ENCODE assay signal across 9 mouse cellular contexts in the genomic region with DNA sequence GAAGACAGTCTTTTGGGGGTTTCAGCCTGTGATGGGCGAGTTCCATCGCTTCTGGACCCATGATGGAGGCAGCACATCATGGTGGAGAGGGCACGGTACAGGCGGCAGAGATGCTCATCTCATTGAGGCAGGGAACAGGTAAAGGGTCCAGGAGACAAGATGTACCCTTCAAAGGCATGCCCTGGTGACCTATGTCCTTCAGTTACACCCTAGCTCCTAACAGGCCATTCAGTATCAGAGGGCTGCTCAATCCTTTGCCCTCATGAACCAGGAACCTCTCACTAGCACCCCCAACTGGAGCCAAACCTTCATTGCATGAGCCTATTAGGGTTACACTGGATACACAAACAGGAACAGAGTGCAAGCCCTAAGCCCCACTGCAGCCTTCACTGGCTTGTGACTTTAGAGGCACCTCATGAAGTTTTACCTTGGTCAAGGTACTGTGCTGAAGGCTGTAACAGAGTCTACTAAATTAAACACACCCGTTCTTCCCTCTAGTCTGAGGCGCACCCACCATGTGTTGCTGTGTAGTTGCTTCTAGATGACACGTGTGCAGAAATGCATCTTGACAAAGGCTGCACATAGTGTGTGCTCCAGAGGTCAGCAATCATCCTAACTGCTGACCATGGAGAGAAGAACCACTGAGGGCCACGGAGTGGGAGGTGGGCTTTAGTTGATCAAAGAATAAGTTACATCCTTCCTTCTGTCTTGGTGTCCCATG. TPM values are rescaled to one million over a fixed set of nuclear protein-coding genes. Genes with fewer than 3 reads are reported as not detected.
A peak's percentile ranks its signal among the peaks of the same experiment; 100 is the strongest.
DNase-seq lines count a peak whose midpoint lies in the region; ATAC-seq and TF ChIP-seq lines count a peak whose summit lies in the region.
"Had no signal": no experiment of that assay in that cellular context is flagged by ENCODE, and none has a peak within 500 bp of the region (broad histone marks: within the 10 kb centered on the region; RNA-seq: fewer than 3 reads in every experiment).

No protein-coding gene starts in this region.

- peak; percentile 46 for TF ChIP-seq CTCF in E14TG2a.4 (conservative IDR thresholded peaks at IDR 0.05; ENCODE audit: low read length)

- DNase-seq in forebrain, embryonic 11.5 days (ENCODE audit: low spot score) = no peak
- no peak for DNase-seq in forebrain, embryonic 10.5 days (ENCODE audit: extremely low spot score, low spot score)
- no peak for DNase-seq in left cerebral cortex, postnatal 36 days (ENCODE audit: low spot score in 2 of 2)
- no peak for DNase-seq in left cerebral cortex, adult 9 months (ENCODE audit: low spot score in 2 of 2)
- DNase-seq in urinary bladder, postnatal 14 days (ENCODE audit: low spot score) = no peak

- no peaks in the 10 kb centered on the region for H3K27me3 ChIP-seq in forebrain, embryonic 11.5 days (ENCODE audit: control insufficient read depth, insufficient read depth, low read length)
- H3K27me3 ChIP-seq in forebrain, embryonic 10.5 days (ENCODE audit: poor library complexity, severe bottlenecking) = no peaks in the 10 kb centered on the region
- no peaks in the 10 kb centered on the region for H3K27me3 ChIP-seq in E14TG2a.4 (ENCODE audit: insufficient read depth, low read length)
- H3K27me3 ChIP-seq in forebrain, embryonic 13.5 days = no peaks in the 10 kb centered on the region
- H3K27me3 ChIP-seq in liver, embryonic 16.5 days (ENCODE audit: control insufficient read depth, insufficient read depth, low read depth, low read length) = no peaks in the 10 kb centered on the region; the same call in 1 of the 2 replicates
- H3K27me3 ChIP-seq: limb, embryonic 12.5 days had no signal

- H3K4me1 ChIP-seq in forebrain, embryonic 11.5 days (replicated peaks; ENCODE audit: control insufficient read depth, insufficient read depth, low read length) = no peaks in the 10 kb centered on the region
- H3K4me1 ChIP-seq in forebrain, embryonic 10.5 days = peaks cover 7% of the 10 kb centered on the region; the same call in 1 of the 2 replicates
- H3K4me1 ChIP-seq in E14TG2a.4 (replicated peaks; ENCODE audit: low read depth, low read length) = peaks cover 12% of the 10 kb centered on the region
- no peaks in the 10 kb centered on the region for H3K4me1 ChIP-seq in forebrain, embryonic 13.5 days
- peaks cover 7% of the 10 kb centered on the region for H3K4me1 ChIP-seq in liver, embryonic 16.5 days (ENCODE audit: control insufficient read depth, low read depth, low read length)
- H3K4me1 ChIP-seq: limb, embryonic 12.5 days had no signal

- no peak overlapping the region for H3K4me3 ChIP-seq in forebrain, embryonic 11.5 days (ENCODE audit: low read depth, low read length)
- H3K4me3 ChIP-seq in forebrain, embryonic 10.5 days = no peak overlapping the region
- peak overlapping the region; percentile 59 for H3K4me3 ChIP-seq in E14TG2a.4 (replicated peaks; ENCODE audit: low read length)
- H3K4me3 ChIP-seq in forebrain, embryonic 13.5 days = no peak overlapping the region
- H3K4me3 ChIP-seq in liver, embryonic 16.5 days (ENCODE audit: low read depth, low read length) = no peak overlapping the region
- H3K4me3 ChIP-seq: limb, embryonic 12.5 days had no signal

- intact Hi-C loops in left cerebral cortex, postnatal 36 days (cut with DNase I) = loop anchor here (5.0 kb wide), 2 partner anchors 95 to 230 kb away; no protein-coding TSS in a partner anchor

- no peak overlapping the region for H3K4me2 ChIP-seq in forebrain, embryonic 11.5 days (ENCODE audit: low read depth, low read length, severe bottlenecking)
- peak overlapping the region; percentile 24; the same call in 1 of the 2 replicates for H3K4me2 ChIP-seq in forebrain, embryonic 13.5 days
- H3K4me2 ChIP-seq in liver, embryonic 16.5 days (ENCODE audit: low read depth, low read length) = no peak overlapping the region
- H3K4me2 ChIP-seq: limb, embryonic 12.5 days had no signal

- WGBS in forebrain, embryonic 11.5 days = 63% methylated on average over 8 of the region's 8 CpGs
- 58% methylated on average over 8 of the region's 8 CpGs for WGBS in forebrain, embryonic 10.5 days
- WGBS in forebrain, embryonic 13.5 days = 58% methylated on average over 8 of the region's 8 CpGs
- 45% methylated on average over 8 of the region's 8 CpGs for WGBS in liver, embryonic 16.5 days (ENCODE audit: insufficient replicate concordance)

- peak; percentile 18; the same call in 1 of the 2 replicates for ATAC-seq in forebrain, embryonic 11.5 days (replicated peaks; ENCODE audit: low FRiP score)
- ATAC-seq in forebrain, embryonic 13.5 days = no peak; the same call in 1 of the 2 replicates
- peak; percentile 55 for ATAC-seq in liver, embryonic 16.5 days (ENCODE audit: low read depth)

- H3K9me3 ChIP-seq in forebrain, embryonic 11.5 days (ENCODE audit: control insufficient read depth, low read length) = no peaks in the 10 kb centered on the region
- no peaks in the 10 kb centered on the region for H3K9me3 ChIP-seq in forebrain, embryonic 10.5 days
- H3K9me3 ChIP-seq in E14TG2a.4 (ENCODE audit: low read length) = no peaks in the 10 kb centered on the region
- H3K9me3 ChIP-seq in forebrain, embryonic 13.5 days (replicated peaks) = no peaks in the 10 kb centered on the region
- H3K9me3 ChIP-seq in liver, embryonic 16.5 days (replicated peaks; ENCODE audit: control insufficient read depth, low read length) = no peaks in the 10 kb centered on the region

- H3K27ac ChIP-seq in forebrain, embryonic 11.5 days (ENCODE audit: low read depth, low read length) = no peak overlapping the region
- no peak overlapping the region for H3K27ac ChIP-seq in forebrain, embryonic 10.5 days
- H3K27ac ChIP-seq in forebrain, embryonic 13.5 days = no peak overlapping the region
- H3K27ac ChIP-seq in liver, embryonic 16.5 days (ENCODE audit: low read length) = no peak overlapping the region
- H3K27ac ChIP-seq: limb, embryonic 12.5 days had no signal

- H3K9ac ChIP-seq in forebrain, embryonic 11.5 days (ENCODE audit: low read length) = no peak overlapping the region
- H3K9ac ChIP-seq in forebrain, embryonic 13.5 days = peak overlapping the region; percentile 34; the same call in 1 of the 2 replicates
- H3K9ac ChIP-seq in liver, embryonic 16.5 days (ENCODE audit: low read depth, low read length) = no peak overlapping the region
- H3K9ac ChIP-seq: limb, embryonic 12.5 days had no signal

- H3K36me3 ChIP-seq in forebrain, embryonic 11.5 days (ENCODE audit: control insufficient read depth, insufficient read depth, low read length) = no peaks in the 10 kb centered on the region
- H3K36me3 ChIP-seq in forebrain, embryonic 10.5 days (replicated peaks) = no peaks in the 10 kb centered on the region
- no peaks in the 10 kb centered on the region for H3K36me3 ChIP-seq in E14TG2a.4 (ENCODE audit: insufficient read depth, low read length)
- no peaks in the 10 kb centered on the region for H3K36me3 ChIP-seq in forebrain, embryonic 13.5 days (ENCODE audit: poor library complexity, severe bottlenecking)
- no peaks in the 10 kb centered on the region for H3K36me3 ChIP-seq in liver, embryonic 16.5 days (ENCODE audit: control insufficient read depth, insufficient read depth)
- H3K36me3 ChIP-seq: limb, embryonic 12.5 days had no signal

RNA-seq across cellular contexts. Expression of a gene that starts 10.4 kb away (rescaled TPM):
- 635 and 669 TPM in 2 replicates for polyA plus RNA-seq in forebrain, embryonic 11.5 days (2014; fragmentation: Nextera tagmentation; extraction: Ambion mirVana)
- polyA plus RNA-seq in forebrain, embryonic 10.5 days (2016; fragmentation: Nextera tagmentation; extraction: Ambion mirVana) = 828 and 834 TPM in 2 replicates
- polyA plus RNA-seq in forebrain, embryonic 13.5 days (2015; fragmentation: Nextera tagmentation; extraction: Ambion mirVana) = 405 and 421 TPM in 2 replicates
- 418 and 451 TPM in 2 replicates for polyA plus RNA-seq in liver, embryonic 16.5 days (2015; fragmentation: Nextera tagmentation; extraction: Ambion mirVana)
- 1 to 10 TPM; 2.5 to 2.9 TPM for total RNA-seq in left cerebral cortex, postnatal 36 days (2021)

RNA-seq across cellular contexts. Expression of a gene that starts 16.0 kb away (rescaled TPM):
- polyA plus RNA-seq in forebrain, embryonic 11.5 days (2014; fragmentation: Nextera tagmentation; extraction: Ambion mirVana) = 0.76 and 0.85 TPM in 2 replicates
- polyA plus RNA-seq in forebrain, embryonic 10.5 days (2016; fragmentation: Nextera tagmentation; extraction: Ambion mirVana) = 0.40 and 0.79 TPM in 2 replicates
- polyA plus RNA-seq in forebrain, embryonic 13.5 days (2015; fragmentation: Nextera tagmentation; extraction: Ambion mirVana) = 0.45 and 0.58 TPM in 2 replicates
- polyA plus RNA-seq in liver, embryonic 16.5 days (2015; fragmentation: Nextera tagmentation; extraction: Ambion mirVana) = 0.37 and 0.67 TPM in 2 replicates
- 10 to 100 TPM; 10.8 to 17.5 TPM for total RNA-seq in left cerebral cortex, postnatal 36 days (2021)

RNA-seq across cellular contexts. Expression of a gene that starts 46.6 kb away (rescaled TPM):
- polyA plus RNA-seq in forebrain, embryonic 11.5 days (2014; fragmentation: Nextera tagmentation; extraction: Ambion mirVana) = 13.1 and 13.5 TPM in 2 replicates
- 10.5 and 10.6 TPM in 2 replicates for polyA plus RNA-seq in forebrain, embryonic 10.5 days (2016; fragmentation: Nextera tagmentation; extraction: Ambion mirVana)
- 11.2 and 13.1 TPM in 2 replicates for polyA plus RNA-seq in forebrain, embryonic 13.5 days (2015; fragmentation: Nextera tagmentation; extraction: Ambion mirVana)
- polyA plus RNA-seq in liver, embryonic 16.5 days (2015; fragmentation: Nextera tagmentation; extraction: Ambion mirVana) = 9.3 and 9.7 TPM in 2 replicates
- total RNA-seq in left cerebral cortex, postnatal 36 days (2021) = 1 to 10 TPM; 6.0 to 6.7 TPM
